Mouse (Mus musculus): ENCODE measurements at regions not wholly inside any gene's neighbourhood (a gene's known extent, or its start where the extent isn't known, plus 50 kb on each side); places are given as distances from the start of the nearest gene placed in this dataset.

GRCm38 (mm10) chr16:74743512-74743911, 331.9 kb upstream of the Robo2 start:
- ATAC-seq (ENCODE audit: poor library complexity, severe bottlenecking), result no peak

GRCm38 (mm10) chr16:74739194-74740135, 327.8 kb upstream of the Robo2 start:
- no peak for ATAC-seq (ENCODE audit: poor library complexity, severe bottlenecking)

- no peak for ATAC-seq (ENCODE audit: poor library complexity, severe bottlenecking)
Observed at GRCm38 (mm10) chr16:74732940-74733776, 321.5 kb upstream of the Robo2 start.

- ATAC-seq (ENCODE audit: poor library complexity, severe bottlenecking), result no peak
Observed at GRCm38 (mm10) chr16:74730169-74730794, 318.7 kb upstream of the Robo2 start.

- no peak for ATAC-seq (ENCODE audit: poor library complexity, severe bottlenecking)
Observed at GRCm38 (mm10) chr16:74723217-74723616, 311.6 kb upstream of the Robo2 start.

GRCm38 (mm10) chr16:74718154-74718553, 306.5 kb upstream of the Robo2 start:
- no peak for ATAC-seq (ENCODE audit: poor library complexity, severe bottlenecking)

- ATAC-seq (ENCODE audit: poor library complexity, severe bottlenecking), result no peak
Observed at GRCm38 (mm10) chr16:74717622-74718021, 306.0 kb upstream of the Robo2 start.

GRCm38 (mm10) chr16:74714950-74715349, 303.3 kb upstream of the Robo2 start:
- ATAC-seq (ENCODE audit: poor library complexity, severe bottlenecking), result no peak

GRCm38 (mm10) chr16:74712515-74712914, 300.9 kb upstream of the Robo2 start:
- no peak for ATAC-seq (ENCODE audit: poor library complexity, severe bottlenecking)

GRCm38 (mm10) chr16:74702067-74702466, 290.4 kb upstream of the Robo2 start:
- ATAC-seq (ENCODE audit: poor library complexity, severe bottlenecking), result no peak

- ATAC-seq (ENCODE audit: poor library complexity, severe bottlenecking), result no peak
Observed at GRCm38 (mm10) chr16:74683371-74683770, 271.7 kb upstream of the Robo2 start.

GRCm38 (mm10) chr16:74675586-74675985, 264.0 kb upstream of the Robo2 start:
- no peak for ATAC-seq (ENCODE audit: poor library complexity, severe bottlenecking)

- ATAC-seq (ENCODE audit: poor library complexity, severe bottlenecking), result no peak
Observed at GRCm38 (mm10) chr16:74671466-74671865, 259.8 kb upstream of the Robo2 start.

GRCm38 (mm10) chr16:74664337-74664736, 252.7 kb upstream of the Robo2 start:
- no peak for ATAC-seq (ENCODE audit: poor library complexity, severe bottlenecking)

- no peak for ATAC-seq (ENCODE audit: poor library complexity, severe bottlenecking)
Observed at GRCm38 (mm10) chr16:74651244-74651643, 239.6 kb upstream of the Robo2 start.

- ATAC-seq (ENCODE audit: poor library complexity, severe bottlenecking), result no peak
Observed at GRCm38 (mm10) chr16:74649207-74649606, 237.6 kb upstream of the Robo2 start.

- ATAC-seq (ENCODE audit: poor library complexity, severe bottlenecking), result no peak
Observed at GRCm38 (mm10) chr16:74648384-74648783, 236.8 kb upstream of the Robo2 start.

- ATAC-seq (ENCODE audit: poor library complexity, severe bottlenecking), result no peak
Observed at GRCm38 (mm10) chr16:74644750-74645366, 233.2 kb upstream of the Robo2 start.

- ATAC-seq (ENCODE audit: poor library complexity, severe bottlenecking), result no peak
Observed at GRCm38 (mm10) chr16:74639805-74640204, 228.2 kb upstream of the Robo2 start.

- ATAC-seq (ENCODE audit: poor library complexity, severe bottlenecking), result no peak
Observed at GRCm38 (mm10) chr16:74637638-74638037, 226.0 kb upstream of the Robo2 start.

- ATAC-seq (ENCODE audit: poor library complexity, severe bottlenecking), result no peak
Observed at GRCm38 (mm10) chr16:74625783-74626182, 214.2 kb upstream of the Robo2 start.
